Mouse (Mus musculus) MN1 (cell line): ENCODE results near the gene Myt1.
"Not testable (repeated sequence)": the region's sequence is repeated elsewhere in the genome, so short reads cannot be mapped to it uniquely, and the experiment has no call there.

Source experiments
- DNase-seq: peaks from one replicate; pipeline ENCODE4 v3.0.0-alpha.2; 2016; ENCODE audit warnings: low spot score

The Myt1 gene

DNA sequence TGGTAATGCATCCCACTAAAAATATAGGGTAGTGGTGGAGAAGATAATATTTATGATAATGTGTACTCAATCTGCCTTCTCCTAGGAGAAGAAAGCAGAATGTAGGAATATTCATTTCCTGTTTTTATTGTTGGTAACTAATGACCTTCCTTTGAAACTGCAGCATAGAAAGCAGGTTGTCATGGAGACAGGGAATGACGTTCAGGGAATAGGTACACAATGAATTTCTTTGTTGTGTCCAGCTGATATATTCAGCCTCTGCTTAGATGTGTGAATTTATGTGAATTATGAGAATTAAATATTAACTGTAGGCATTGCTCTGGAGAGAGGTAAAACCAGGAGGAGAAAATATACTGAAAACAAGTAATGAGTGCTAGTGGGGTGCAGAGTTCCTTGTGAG lies 18.3 kb downstream of the Myt1 start:
- no peak for DNase-seq

GRCm38 (mm10) chr2:181787852-181788251 lies 24.7 kb downstream of the Myt1 start:
- no peak for DNase-seq

GRCm38 (mm10) chr2:181789396-181789795 lies 26.3 kb downstream of the Myt1 start:
- DNase-seq: no peak

DNA sequence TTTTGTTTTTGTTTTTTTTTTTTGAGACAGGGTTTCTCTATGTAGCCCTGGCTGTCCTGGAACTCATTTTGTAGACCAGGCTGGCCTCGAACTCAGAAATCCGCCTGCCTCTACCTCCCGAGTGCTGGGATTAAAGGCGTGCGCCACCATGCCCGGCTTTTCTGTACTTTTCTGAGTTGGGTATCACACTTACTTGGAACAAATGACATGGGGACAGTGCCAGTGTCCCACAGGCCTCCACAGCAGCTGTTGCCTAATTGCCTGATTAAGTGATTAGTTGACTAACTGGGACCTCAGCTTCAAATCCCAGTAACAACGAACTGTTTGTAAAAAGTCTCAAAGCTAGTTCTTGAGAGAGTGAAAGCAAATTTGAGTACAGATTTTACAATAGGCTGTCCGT lies 30.1 kb downstream of the Myt1 start:
- DNase-seq: not testable (repeated sequence)

GRCm38 (mm10) chr2:181795641-181796130 lies 32.6 kb downstream of the Myt1 start:
- no peak for DNase-seq

DNA sequence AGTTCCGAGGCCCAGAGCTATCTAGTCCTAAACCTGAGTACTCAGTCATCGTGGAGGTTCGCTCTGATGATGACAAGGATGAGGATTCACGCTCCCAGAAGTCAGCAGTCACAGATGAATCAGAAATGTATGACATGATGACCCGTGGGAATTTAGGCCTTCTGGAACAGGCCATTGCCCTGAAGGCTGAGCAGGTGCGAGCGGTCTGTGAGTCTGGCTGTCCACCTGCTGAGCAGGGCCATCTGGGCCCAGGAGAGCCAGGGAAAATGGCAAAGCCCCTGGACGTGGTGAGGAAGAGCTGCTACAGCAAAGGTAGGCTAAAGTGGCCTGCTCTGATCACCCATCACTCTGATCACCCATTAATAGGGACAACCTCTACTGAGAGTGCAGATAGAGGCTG lies 34.5 kb downstream of the Myt1 start:
- no peak for DNase-seq

DNA sequence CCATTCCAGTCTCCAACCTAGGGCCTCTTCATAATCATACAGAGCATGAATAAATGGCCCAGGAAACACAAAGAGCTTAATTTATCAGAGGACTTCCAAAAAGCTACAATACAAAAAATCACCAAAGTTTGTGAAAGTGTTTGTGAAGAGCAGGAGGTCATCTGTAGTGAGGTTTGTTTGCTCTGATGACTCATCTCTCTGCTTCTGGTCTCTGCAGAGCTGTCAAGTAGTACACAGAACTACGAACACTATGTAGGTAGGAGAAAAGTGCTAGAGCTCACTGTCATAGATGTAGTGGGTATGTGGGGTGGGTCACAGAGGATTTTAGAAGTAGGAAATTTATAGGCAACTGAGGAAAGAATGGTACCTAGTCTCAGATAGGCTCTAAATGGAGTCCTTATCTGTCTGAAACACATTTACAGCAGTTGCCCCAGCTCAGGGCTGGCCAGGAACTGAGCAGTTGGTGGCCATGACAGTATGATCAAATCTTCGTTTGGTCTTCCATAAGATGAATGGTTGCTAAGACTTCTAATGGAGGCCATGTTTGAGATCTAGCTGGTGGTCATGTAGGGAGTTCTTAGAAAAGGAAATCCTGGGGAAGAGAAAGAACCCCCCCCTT lies 66.0 kb downstream of the Myt1 start:
- DNase-seq: no peak

- DNase-seq: peak; percentile 39
Measured at GRCm38 (mm10) chr2:181832745-181833144, 69.6 kb downstream of the Myt1 start.

- DNase-seq: peak; percentile 96
Measured at GRCm38 (mm10) chr2:181837372-181838292, 74.5 kb downstream of the Myt1 start, which contains the start of gene Pcmtd2. Gene Pcmtd2 (plus strand): TSS chr2:181837854.

GRCm38 (mm10) chr2:181838293-181838680 lies 75.2 kb downstream of the Myt1 start:
- DNase-seq: peak; percentile 41

GRCm38 (mm10) chr2:181845709-181846394 lies 82.7 kb downstream of the Myt1 start:
- no peak for DNase-seq

DNA sequence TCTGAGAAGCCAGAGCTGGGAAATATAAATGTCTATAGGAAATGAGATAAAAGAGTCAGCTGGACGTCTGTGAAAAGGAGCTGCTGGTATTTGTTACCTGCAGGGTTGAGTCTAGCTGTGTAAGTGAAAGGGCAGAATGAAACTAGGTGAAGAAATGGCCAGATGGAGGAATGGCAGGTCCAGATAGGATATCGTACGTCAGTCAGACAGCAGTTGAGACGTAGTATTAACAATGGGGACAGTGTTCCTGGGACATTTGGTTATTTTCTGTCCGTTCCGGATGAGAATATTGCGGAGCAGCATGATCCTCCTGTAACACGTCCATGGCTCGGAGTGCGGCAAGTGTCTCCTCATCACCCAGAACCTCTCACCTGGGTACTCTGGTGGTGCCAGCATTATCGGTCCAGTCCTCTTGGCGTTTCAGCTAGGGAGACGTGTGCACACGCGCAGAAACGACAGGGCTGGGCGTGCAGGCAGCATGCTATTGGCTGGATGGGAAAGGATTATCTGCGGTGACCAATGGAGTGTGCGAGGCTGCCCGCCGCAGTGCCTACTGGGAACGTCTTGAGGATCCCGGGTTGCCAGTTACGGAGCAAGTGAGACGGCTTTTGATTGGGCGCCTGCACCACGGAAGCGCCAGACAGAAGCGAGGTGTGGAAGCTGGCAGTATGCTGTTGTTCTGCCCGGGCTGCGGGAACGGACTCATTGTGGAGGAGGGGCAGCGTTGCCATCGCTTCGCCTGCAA lies 100.8 kb downstream of the Myt1 start, which contains the start of gene Polr3k:
Gene Polr3k, plus strand, starts transcription at position 547 of the 745 bp plus-strand sequence.
- peak; percentile 98 for DNase-seq

GRCm38 (mm10) chr2:181864536-181864860 lies 101.4 kb downstream of the Myt1 start:
- DNase-seq: no peak

DNA sequence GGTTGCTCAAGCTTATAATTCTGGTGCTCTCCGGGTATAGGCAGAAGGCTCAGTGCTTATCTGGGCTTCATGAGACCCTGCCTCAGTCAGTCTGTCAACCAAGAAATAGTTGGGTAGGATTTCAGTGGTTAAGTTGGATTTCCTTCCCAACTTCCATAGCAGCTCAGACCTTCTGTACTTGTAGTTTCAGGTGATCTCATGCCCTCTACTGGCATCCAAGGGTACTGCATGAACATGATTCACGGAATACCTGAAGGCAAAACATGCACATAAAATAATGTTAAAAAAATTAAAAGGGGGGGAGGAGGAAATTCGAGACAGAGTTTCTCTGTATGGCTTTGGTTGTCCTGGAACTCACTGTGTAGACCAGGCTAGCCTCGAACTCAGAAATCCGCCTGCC lies 103.8 kb downstream of the Myt1 start:
- DNase-seq: peak; percentile 81

GRCm38 (mm10) chr2:181871039-181871438 lies 107.9 kb downstream of the Myt1 start:
- no peak for DNase-seq
